Mouse (Mus musculus) embryonic stem cell, embryonic (primary cell): ENCODE data around the gene Abcb10.

Source experiments
- CTCF ChIA-PET, 4 experiments: fragments of 300-600 bp in 2 of 4; fragments of 350-600 bp in 2 of 4; sonication (Branson Sonifier 250); formaldehyde crosslinking; loops; one replicate each; lab custom pipeline; 2022; ENCODE audit warnings: inconsistent platforms in 2 of 4; lab: Charles Lee
- POLR2A ChIA-PET, 4 experiments: fragments of 300-600 bp in 2 of 4; fragments of 350-600 bp in 2 of 4; sonication (Branson Sonifier 250); formaldehyde crosslinking; loops; one replicate each; lab custom pipeline; 2022; ENCODE audit warnings: antibody characterized with exemption in 4 of 4, inconsistent platforms in 1 of 4; lab: Charles Lee

Gene Abcb10

DNA sequence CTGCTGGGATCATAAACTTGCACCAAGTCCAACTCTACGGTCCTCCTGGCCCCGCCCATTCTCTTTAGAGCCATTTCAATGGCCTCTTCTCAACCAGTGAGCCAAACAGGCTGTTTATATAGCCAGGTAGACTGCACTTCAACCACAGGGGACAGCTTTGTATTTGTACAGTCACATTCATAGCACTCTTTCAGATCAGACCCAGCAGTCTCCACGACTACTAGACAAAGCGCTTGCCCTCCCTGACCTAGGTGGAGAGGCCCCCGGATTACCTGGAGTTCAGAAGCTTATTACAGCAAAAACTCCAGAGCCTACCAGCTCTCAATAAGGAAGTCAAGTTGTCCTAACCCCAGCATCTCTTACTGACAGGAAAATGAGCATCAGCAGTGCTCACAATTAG is 10.7 kb upstream of the Abcb10 start:
- ChIA-PET CTCF (interaction anchor here (0.5 to 2.9 kb wide), 13 partner anchors 9 to 203 kb away, joined by 3 to 15 read pairs (median 4); partner anchors contain the start of genes Abcb10 (in 1 of the 4) and Nup133 (in 1 of the 4)), POLR2A (interaction anchor here (0.5 to 24.3 kb wide), 39 partner anchors 9 to 310 kb away, joined by 3 to 614 read pairs (median 5); partner anchors contain the start of genes Abcb10 (in 4 of the 4), Nup133 (in 2 of the 4), Taf5l (in 2 of the 4) and Urb2 (in 1 of the 4))

- ChIA-PET POLR2A (interaction anchor here (0.6 to 24.3 kb wide), 20 partner anchors 8 to 1416 kb away, joined by 3 to 614 read pairs (median 8); partner anchors contain the start of genes Abcb10 (in 2 of the 4), Taf5l (in 1 of the 4) and Urb2 (in 1 of the 4)), CTCF (interaction anchor here in 3 of 4 experiments (0.6 to 2.9 kb wide), 16 partner anchors 16 to 850 kb away, joined by 3 to 15 read pairs (median 4); partner anchors contain the start of genes Nup133 (in 1 of the 3) and Rhou (in 1 of the 3))
Measured at GRCm38 (mm10) chr8:123992587-123992986, 9.7 kb upstream of the Abcb10 start.

DNA sequence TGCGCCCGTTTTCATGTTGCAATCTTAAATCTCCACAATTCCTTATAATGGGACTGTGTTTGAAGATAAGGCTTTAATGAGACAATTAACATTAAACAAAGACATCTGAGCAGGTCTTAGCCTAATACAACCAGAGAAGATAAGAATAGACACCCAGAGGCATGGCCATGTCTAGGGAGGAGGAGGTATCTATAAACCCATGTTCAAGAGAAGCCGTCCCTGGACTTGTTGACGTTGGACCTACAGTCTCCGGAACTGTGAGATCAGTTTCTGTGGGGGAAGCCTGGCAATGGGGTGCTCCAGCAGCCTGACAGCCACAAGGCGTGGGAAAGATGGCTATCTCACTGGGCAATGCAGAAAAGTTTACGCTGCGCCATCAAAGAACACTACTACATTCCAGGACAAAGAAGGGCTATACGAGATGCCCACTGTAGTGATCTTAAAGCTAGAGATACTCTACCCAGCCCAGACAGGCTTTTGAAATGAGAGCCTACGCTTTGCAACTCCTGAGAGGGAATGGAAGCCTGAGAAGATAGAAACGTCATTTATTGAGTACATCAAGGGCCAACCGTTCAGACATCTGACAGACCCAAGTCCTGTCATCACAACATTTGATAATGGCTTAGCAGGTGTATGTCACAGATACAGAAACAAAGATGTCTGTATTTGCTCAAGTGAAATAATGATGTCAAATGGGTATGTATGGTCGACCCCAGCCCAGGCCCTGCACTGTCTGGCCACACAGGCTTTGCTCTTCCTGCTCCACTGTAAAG is 7.5 kb upstream of the Abcb10 start:
- ChIA-PET CTCF (no interaction called here), POLR2A (interaction anchor here in 1 of 4 experiments (1.1 to 3.1 kb wide), 4 partner anchors 12 to 21 kb away, joined by 4 to 15 read pairs (median 10); no protein-coding TSS in a partner anchor)

DNA sequence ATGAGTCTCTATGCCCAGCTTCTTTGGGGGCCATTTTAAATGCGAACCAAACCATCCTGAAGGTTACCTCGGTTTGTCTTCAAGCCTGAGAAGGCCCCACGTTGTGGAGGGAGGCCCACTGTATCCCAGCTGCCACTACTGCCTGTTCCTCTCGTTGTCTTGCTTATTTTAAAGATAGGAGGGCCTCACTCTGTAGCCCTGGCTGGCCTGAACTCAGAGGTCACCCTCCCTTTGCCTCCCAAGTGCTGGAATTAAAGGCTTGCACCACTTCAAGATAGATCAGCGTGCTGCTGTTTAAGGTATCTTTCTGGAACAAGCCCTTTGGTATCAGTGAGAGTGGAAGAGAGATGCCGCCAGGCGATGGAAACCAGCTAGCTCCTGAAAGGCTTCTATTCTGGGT is 6.2 kb upstream of the Abcb10 start:
- CTCF ChIA-PET = interaction anchor here in 1 of 4 experiments (1.2 kb wide), 1 partner anchor 39 kb away, joined by 5 read pairs; no protein-coding TSS in a partner anchor
- POLR2A ChIA-PET = interaction anchor here in 2 of 4 experiments (0.7 to 3.1 kb wide), 12 partner anchors 10 to 342 kb away, joined by 3 to 15 read pairs (median 4); partner anchors contain the start of gene Nup133 (in 1 of the 2)

DNA sequence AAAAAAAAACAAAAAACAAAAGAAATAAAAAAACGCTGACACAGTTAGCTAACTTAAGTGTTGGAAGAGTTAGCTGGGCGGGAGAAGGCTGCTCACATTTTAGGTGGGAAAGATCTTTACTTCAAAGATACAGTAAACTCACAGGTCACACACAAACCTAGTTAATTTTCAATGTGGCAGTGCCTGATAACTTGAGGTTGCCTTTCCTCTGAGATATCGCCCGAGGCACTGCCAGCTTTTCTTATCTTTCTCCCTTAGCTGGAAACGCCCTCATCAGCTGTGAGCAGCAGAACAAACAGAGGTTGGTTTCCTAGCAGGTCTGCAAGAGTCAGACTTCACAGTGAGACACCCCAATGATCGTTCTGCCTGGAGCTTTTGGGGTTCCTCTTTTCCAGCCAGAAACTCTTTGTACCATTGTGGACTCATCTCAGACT is 5.7 kb upstream of the Abcb10 start:
- POLR2A ChIA-PET = interaction anchor here in 3 of 4 experiments (0.7 to 3.1 kb wide), 19 partner anchors 9 to 343 kb away, joined by 3 to 15 read pairs (median 3); partner anchors contain the start of gene Nup133 (in 1 of the 3)
- CTCF ChIA-PET = interaction anchor here in 3 of 4 experiments (0.6 to 1.2 kb wide), 4 partner anchors 23 to 871 kb away, joined by 3 to 5 read pairs (median 3); no protein-coding TSS in a partner anchor

- POLR2A ChIA-PET = interaction anchor here (0.6 to 2.3 kb wide), 44 partner anchors 9 to 349 kb away, joined by 3 to 26 read pairs (median 4); partner anchors contain the start of genes Nup133 (in 3 of the 4), Taf5l (in 3 of the 4) and Urb2 (in 3 of the 4)
- CTCF ChIA-PET = interaction anchor here in 3 of 4 experiments (0.8 to 1.8 kb wide), 5 partner anchors 11 to 80 kb away, joined by 3 to 6 read pairs (median 5); no protein-coding TSS in a partner anchor
Measured at GRCm38 (mm10) chr8:123982291-123982793, 580 bp downstream of the Abcb10 start.

DNA sequence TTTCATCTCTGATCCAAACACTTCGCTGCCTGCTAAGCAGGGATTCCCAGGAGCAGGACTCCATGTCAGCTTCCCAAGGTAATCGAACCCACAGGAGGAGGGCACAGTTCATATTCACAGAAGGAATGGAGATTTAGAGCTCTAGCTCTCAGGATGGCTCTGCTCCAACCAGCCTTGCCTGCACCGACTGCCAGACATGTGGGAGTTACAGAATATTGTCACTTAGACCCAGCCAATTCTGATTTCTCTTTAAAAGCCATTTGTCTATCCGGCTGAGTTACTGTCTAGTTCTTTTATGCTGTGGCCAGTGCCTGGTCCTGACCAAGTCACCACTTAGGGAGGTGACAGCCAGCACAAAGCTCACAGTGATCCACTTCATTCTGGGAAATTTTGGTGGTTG is 1.2 kb downstream of the Abcb10 start:
- POLR2A ChIA-PET = interaction anchor here (0.8 to 2.3 kb wide), 25 partner anchors 8 to 220 kb away, joined by 3 to 26 read pairs (median 4); partner anchors contain the start of genes Nup133 (in 2 of the 4), Taf5l (in 1 of the 4) and Urb2 (in 1 of the 4)
- CTCF ChIA-PET = interaction anchor here in 3 of 4 experiments (0.8 to 1.8 kb wide), 4 partner anchors 12 to 79 kb away, joined by 3 to 6 read pairs (median 5); no protein-coding TSS in a partner anchor

GRCm38 (mm10) chr8:123980239-123980638 is 2.7 kb downstream of the Abcb10 start:
- POLR2A ChIA-PET = interaction anchor here in 3 of 4 experiments (0.5 to 4.1 kb wide), 5 partner anchors 8 to 412 kb away, joined by 3 to 15 read pairs (median 3); no protein-coding TSS in a partner anchor
- CTCF ChIA-PET = interaction anchor here in 2 of 4 experiments (0.7 to 1.0 kb wide), 3 partner anchors 31 to 154 kb away, joined by 4 to 7 read pairs (median 5); partner anchors contain the start of gene Nup133 (in 1 of the 2)

DNA sequence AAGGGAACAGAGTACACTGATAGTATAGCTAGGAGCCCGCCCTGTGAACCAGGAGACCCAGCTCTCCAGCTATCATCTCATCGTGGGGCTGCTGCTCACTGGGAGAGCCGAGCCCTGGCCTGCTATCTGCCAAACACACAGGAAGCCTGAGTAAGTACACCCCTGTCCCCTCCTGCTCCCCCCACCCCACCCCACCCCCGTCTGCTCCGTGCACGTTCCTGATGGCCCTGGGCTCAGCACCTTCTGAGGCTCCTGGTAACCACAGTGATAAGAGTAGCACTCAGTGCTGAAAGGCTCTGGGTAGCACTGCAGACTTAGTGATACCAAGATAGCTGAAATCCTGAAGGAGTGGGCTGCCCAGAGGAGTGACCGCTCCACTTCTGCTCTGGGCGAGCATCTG is 4.0 kb downstream of the Abcb10 start:
- CTCF ChIA-PET = interaction anchor here in 3 of 4 experiments (0.6 to 1.8 kb wide), 5 partner anchors 11 to 43 kb away, joined by 3 to 6 read pairs (median 4); no protein-coding TSS in a partner anchor

DNA sequence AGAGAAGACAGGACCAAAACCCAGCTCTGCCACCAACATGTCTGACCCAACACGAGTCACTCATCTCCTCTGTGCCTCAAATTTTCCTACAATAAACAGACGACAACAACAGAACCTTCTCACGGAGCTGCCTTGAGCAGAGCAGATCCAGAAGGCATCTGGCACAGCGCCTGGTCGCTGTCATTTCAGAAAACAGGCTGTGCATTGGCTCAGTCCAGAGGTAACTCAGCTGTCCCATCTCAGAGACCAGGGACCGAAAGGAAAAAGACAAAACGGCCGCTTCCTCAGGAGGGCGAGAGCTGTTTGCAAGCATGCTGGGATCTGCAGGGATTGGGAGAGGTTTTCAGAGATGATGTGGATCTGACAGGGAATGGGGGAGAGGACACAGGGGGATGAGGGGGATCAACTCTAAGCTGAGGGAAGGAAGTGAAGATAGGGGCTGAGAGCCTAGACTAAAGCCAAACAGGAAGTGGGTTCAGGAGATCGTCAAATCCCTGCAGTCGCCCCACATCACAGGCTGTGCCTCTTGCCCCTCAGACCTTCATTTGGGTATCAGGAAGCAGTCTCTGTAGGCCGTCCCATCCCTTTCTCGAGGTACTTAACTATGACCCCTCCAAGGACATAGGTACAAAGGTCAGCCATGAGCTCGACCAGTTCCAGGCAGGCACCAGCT is 4.6 kb downstream of the Abcb10 start:
- CTCF ChIA-PET = interaction anchor here (0.6 to 1.8 kb wide), 6 partner anchors 11 to 187 kb away, joined by 3 to 6 read pairs (median 4); no protein-coding TSS in a partner anchor
- POLR2A ChIA-PET = interaction anchor here in 3 of 4 experiments (0.5 to 4.1 kb wide), 31 partner anchors 10 to 1727 kb away, joined by 3 to 15 read pairs (median 4); partner anchors contain the start of genes Nup133 (in 2 of the 3), Taf5l (in 1 of the 3) and Urb2 (in 1 of the 3)

More for the DNA sequence above, 4.0 kb downstream of the Abcb10 start:
- POLR2A ChIA-PET = interaction anchor here in 3 of 4 experiments (0.6 to 4.1 kb wide), 26 partner anchors 9 to 1726 kb away, joined by 3 to 15 read pairs (median 4); partner anchors contain the start of genes Nup133 (in 2 of the 3), Taf5l (in 1 of the 3) and Urb2 (in 1 of the 3)

DNA sequence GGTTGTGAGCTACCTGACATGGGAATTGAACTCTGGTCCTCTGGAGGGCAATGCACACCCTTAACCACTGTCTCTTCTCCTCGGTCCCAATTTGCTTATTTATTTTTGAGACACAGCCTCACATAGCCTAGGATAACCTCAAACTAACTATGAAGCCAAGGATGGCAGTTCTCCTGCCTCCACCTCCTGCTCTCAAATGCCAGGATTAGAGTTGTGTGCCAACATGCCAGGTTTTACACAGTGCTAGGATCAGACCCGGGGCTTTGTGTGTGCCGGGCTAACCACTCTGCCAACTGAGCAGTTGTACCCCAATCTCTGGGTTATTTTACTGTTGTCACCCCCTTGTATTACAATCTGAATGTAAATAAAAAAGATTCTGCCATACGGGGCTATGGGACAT is 5.4 kb downstream of the Abcb10 start:
- POLR2A ChIA-PET = interaction anchor here in 2 of 4 experiments (0.7 to 4.1 kb wide), 8 partner anchors 12 to 95 kb away, joined by 3 to 15 read pairs (median 4); partner anchors contain the start of gene Nup133 (in 2 of the 2)

DNA sequence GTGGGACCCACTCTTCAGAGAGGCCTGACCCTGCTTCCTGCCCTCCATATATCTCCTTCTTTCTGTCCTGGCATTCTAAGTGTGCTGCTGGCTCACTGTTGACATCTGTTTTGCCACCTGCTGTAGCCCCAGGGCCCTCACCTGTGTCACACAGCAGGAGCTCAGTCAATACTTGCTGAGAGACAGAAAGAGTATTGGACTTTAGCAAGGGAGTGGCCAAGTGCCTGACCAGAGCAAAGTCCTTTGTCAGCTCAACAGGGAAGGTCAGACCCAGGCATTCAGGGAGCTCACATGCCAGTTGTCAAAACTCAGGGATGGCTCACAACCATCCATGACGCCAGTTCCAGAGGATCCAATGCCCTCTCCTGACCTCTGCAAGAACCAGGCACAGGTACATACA is 9.4 kb downstream of the Abcb10 start:
- CTCF ChIA-PET = interaction anchor here in 1 of 4 experiments (1.6 kb wide), 2 partner anchors 23 to 49 kb away, joined by 4 to 5 read pairs; no protein-coding TSS in a partner anchor
- POLR2A ChIA-PET = interaction anchor here (0.6 to 2.7 kb wide), 11 partner anchors 9 to 339 kb away, joined by 3 to 7 read pairs (median 3); partner anchors contain the start of genes Abcb10 (in 3 of the 4) and Nup133 (in 1 of the 4)

More for the DNA sequence above, 5.4 kb downstream of the Abcb10 start:
- CTCF ChIA-PET = interaction anchor here in 3 of 4 experiments (0.6 to 1.8 kb wide), 4 partner anchors 27 to 1372 kb away, joined by 3 to 13 read pairs (median 4); no protein-coding TSS in a partner anchor

DNA sequence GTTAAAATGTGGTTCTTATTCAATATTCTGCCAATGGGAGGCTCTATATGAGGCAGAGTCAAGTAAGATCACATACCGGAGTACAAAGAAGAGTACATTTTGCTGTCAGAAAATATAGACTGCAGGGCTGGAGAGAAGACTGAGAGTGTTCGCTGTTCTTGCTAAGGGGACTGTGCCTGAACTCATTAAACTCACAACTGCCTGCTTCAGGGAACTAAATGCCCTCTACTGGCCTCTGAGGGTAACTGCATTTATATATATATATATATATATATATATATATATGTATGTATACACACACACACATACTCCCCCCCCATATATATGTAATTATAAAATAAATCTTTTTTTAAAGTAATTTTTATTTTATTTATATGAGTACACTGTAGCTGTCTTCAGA is 16.0 kb downstream of the Abcb10 start:
- ChIA-PET POLR2A (interaction anchor here in 3 of 4 experiments (0.7 to 3.2 kb wide), 5 partner anchors 15 to 22 kb away, joined by 3 to 11 read pairs (median 4); partner anchors contain the start of genes Abcb10 (in 1 of the 3) and Nup133 (in 1 of the 3)), CTCF (interaction anchor here in 2 of 4 experiments (0.7 to 1.3 kb wide), 3 partner anchors 27 to 42 kb away, joined by 3 to 4 read pairs (median 4); no protein-coding TSS in a partner anchor)

DNA sequence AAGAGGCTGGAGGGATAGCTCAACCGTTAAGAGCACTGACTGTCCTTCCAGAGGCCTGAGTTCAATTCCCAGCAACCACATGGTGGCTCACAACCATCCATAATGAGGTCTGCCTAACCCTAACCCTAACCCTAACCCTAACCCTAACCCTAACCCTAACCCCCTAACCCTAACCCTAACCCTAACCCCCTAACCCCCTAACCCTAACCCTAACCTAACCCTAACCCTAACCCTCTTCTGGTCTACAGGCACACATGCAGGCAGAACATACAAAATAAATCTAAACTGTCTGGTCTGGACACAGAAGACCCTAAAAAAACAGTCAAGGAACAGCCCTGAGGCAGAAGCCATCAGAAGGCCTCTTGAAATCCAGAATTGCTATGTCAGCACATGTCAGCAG is 21.6 kb downstream of the Abcb10 start:
- ChIA-PET POLR2A (interaction anchor here in 2 of 4 experiments (1.6 to 3.4 kb wide), 4 partner anchors 11 to 17 kb away, joined by 4 to 17 read pairs (median 8); partner anchors contain the start of gene Nup133 (in 1 of the 2)), CTCF (no interaction called here)

GRCm38 (mm10) chr8:123960556-123960955 is 22.4 kb downstream of the Abcb10 start:
- ChIA-PET POLR2A (interaction anchor here in 3 of 4 experiments (0.8 to 3.4 kb wide), 4 partner anchors 10 to 668 kb away, joined by 4 to 17 read pairs (median 6); partner anchors contain the start of gene Nup133 (in 1 of the 3)), CTCF (interaction anchor here in 1 of 4 experiments (0.7 kb wide), 1 partner anchor 41 kb away, joined by 6 read pairs; no protein-coding TSS in a partner anchor)

DNA sequence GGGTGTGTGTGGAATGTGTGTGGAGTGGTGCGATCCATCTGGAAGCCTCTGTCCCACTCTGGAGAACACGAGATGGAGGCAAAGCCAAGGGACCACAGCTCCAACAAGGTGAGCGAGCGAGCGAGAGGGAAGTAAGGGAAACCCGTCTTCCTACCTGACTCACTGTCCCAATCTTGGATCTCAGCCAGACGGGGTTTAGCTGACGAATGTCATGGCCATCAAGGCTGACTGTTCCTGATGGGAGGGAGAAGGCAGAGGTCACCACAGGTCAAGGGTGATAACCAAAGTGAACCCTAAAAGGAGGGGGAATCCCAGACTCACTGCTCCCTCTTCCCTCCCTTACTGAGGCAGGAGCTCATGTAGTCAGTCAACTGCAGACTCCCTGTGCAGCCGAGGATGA is 22.9 kb downstream of the Abcb10 start:
- ChIA-PET CTCF (no interaction called here), POLR2A (interaction anchor here in 2 of 4 experiments (1.7 to 3.4 kb wide), 3 partner anchors 10 to 11 kb away, joined by 5 to 17 read pairs (median 6); partner anchors contain the start of gene Nup133 (in 2 of the 2))
